Mouse (Mus musculus) cerebellum, adult 8-10 months (tissue): ENCODE data around the gene 1700019D03Rik.

Experiments
- DNase-seq: peaks from one replicate; pipeline ENCODE4 v3.0.0; 2022

Gene 1700019D03Rik

GRCm38 (mm10) chr1:53020079-53020478, at the start of gene 1700019D03Rik:
Gene 1700019D03Rik, minus strand, starts transcription at chr1:53020179.
- no peak for DNase-seq

GRCm38 (mm10) chr1:53063921-53064320, 43.9 kb upstream of the 1700019D03Rik start:
- no peak for DNase-seq

- DNase-seq: no peak
These were observed 42.1 kb upstream of the 1700019D03Rik start for GRCm38 (mm10) chr1:53061871-53062608.

GRCm38 (mm10) chr1:53061340-53061739, 41.4 kb upstream of the 1700019D03Rik start, which contains the start of gene Mstn:
Gene Mstn, plus strand, starts transcription at chr1:53061640.
- DNase-seq: no peak

- no peak for DNase-seq
These were observed 40.5 kb upstream of the 1700019D03Rik start for GRCm38 (mm10) chr1:53060499-53060898.

GRCm38 (mm10) chr1:53059106-53059505, 39.1 kb upstream of the 1700019D03Rik start:
- DNase-seq: no peak

- peak; percentile 61 for DNase-seq
These were observed 33.4 kb upstream of the 1700019D03Rik start for GRCm38 (mm10) chr1:53053087-53054022.

- DNase-seq: no peak
These were observed 29.9 kb upstream of the 1700019D03Rik start for GRCm38 (mm10) chr1:53049763-53050427.

- peak; percentile 51 for DNase-seq
These were observed 17.5 kb upstream of the 1700019D03Rik start for GRCm38 (mm10) chr1:53037443-53037871.

GRCm38 (mm10) chr1:53032550-53032949, 12.6 kb upstream of the 1700019D03Rik start:
- peak; percentile 39 for DNase-seq

GRCm38 (mm10) chr1:53018746-53019505, 1.1 kb downstream of the 1700019D03Rik start:
- DNase-seq: no peak

GRCm38 (mm10) chr1:53015606-53016005, 4.4 kb downstream of the 1700019D03Rik start:
- DNase-seq: no peak

GRCm38 (mm10) chr1:53014716-53015115, 5.3 kb downstream of the 1700019D03Rik start:
- no peak for DNase-seq

GRCm38 (mm10) chr1:52986692-52987091, 33.3 kb downstream of the 1700019D03Rik start:
- peak; percentile 53 for DNase-seq

- DNase-seq: no peak
These were observed 46.8 kb downstream of the 1700019D03Rik start for GRCm38 (mm10) chr1:52973198-52973597.

GRCm38 (mm10) chr1:52971881-52972503, 48.0 kb downstream of the 1700019D03Rik start:
- no peak for DNase-seq

GRCm38 (mm10) chr1:52964581-52964980, 55.4 kb downstream of the 1700019D03Rik start:
- no peak for DNase-seq

- DNase-seq: no peak
These were observed 56.9 kb downstream of the 1700019D03Rik start for GRCm38 (mm10) chr1:52963097-52963496.

GRCm38 (mm10) chr1:52960191-52960590, 59.8 kb downstream of the 1700019D03Rik start:
- DNase-seq: no peak

GRCm38 (mm10) chr1:52956746-52957145, 63.2 kb downstream of the 1700019D03Rik start:
- no peak for DNase-seq

- peak; percentile 35 for DNase-seq
These were observed 64.9 kb downstream of the 1700019D03Rik start for GRCm38 (mm10) chr1:52955102-52955501.

GRCm38 (mm10) chr1:52954456-52954855, 65.5 kb downstream of the 1700019D03Rik start:
- DNase-seq: no peak
